Mouse (Mus musculus) heart, embryonic 12.5 days (tissue): ENCODE measurements around the gene Apol7e. TPM values are rescaled to one million over a fixed set of nuclear protein-coding genes. Genes with fewer than 3 reads are reported as not detected.
A peak's percentile ranks its signal among the peaks of the same experiment; 100 is the strongest.
"Not testable (repeated sequence)": the region's sequence is repeated elsewhere in the genome, so short reads cannot be mapped to it uniquely, and the experiment has no call there.

Experiments used
- ATAC-seq: fragments of 200-750 bp; cut with Nextera tagmentation; 2 replicates; pipeline ENCODE4 v1.8.0; 2017; ENCODE audit warnings: moderate TSS enrichment, moderate library complexity; ENCODE audit not compliant: insufficient number of reproducible peaks, low FRiP score
- H3K27ac ChIP-seq: fragments of 300-500 bp; sonication (generic); 2 replicates; pipeline ENCODE4 v1.5.1; 2016; ENCODE audit warnings: mild to moderate bottlenecking, moderate library complexity; ENCODE audit not compliant: poor library complexity, severe bottlenecking
- H3K27me3 ChIP-seq: fragments of 300-500 bp; sonication (generic); replicated peaks from 2 replicates; pipeline ENCODE4 v1.6.1; 2016; ENCODE audit warnings: mild to moderate bottlenecking, moderate library complexity
- H3K36me3 ChIP-seq: fragments of 300-500 bp; sonication (generic); 2 replicates; pipeline ENCODE4 v1.6.1; 2016; ENCODE audit warnings: mild to moderate bottlenecking, moderate library complexity
- H3K4me1 ChIP-seq: fragments of 300-500 bp; sonication (generic); replicated peaks from 2 replicates; pipeline ENCODE4 v1.6.1; 2016; ENCODE audit warnings: mild to moderate bottlenecking
- H3K4me2 ChIP-seq: fragments of 300-500 bp; sonication (generic); 2 replicates; pipeline ENCODE4 v1.6.1; 2016; ENCODE audit warnings: mild to moderate bottlenecking, moderate library complexity
- H3K4me3 ChIP-seq: fragments of 300-500 bp; sonication (generic); 2 replicates; pipeline ENCODE4 v1.5.1; 2016; ENCODE audit warnings: mild to moderate bottlenecking
- H3K9ac ChIP-seq: fragments of 300-500 bp; sonication (generic); 2 replicates; pipeline ENCODE4 v1.6.1; 2016; ENCODE audit warnings: mild to moderate bottlenecking, moderate library complexity
- H3K9me3 ChIP-seq: fragments of 300-500 bp; sonication (generic); replicated peaks from 2 replicates; pipeline ENCODE4 v1.6.1; 2016; ENCODE audit warnings: mild to moderate bottlenecking, moderate library complexity
- WGBS: fragments of 180-500 bp; shearing (Covaris S2); methylation state at CpG from one replicate; pipeline ENCODE4 v1.1.7; 2016; 5-methylcytosine and 5-hydroxymethylcytosine counted together
- polyA plus RNA-seq: library from polyadenylated mRNA; unstranded; fragments of >200 nt; fragmentation: Nextera tagmentation; extraction: Ambion mirVana; gene quantifications from 2 replicates; pipeline ENCODE4 v1.2.1, GENCODE M21; 2016

The Apol7e gene
- polyA plus RNA-seq, 1 experiment from 2014 or later: not detected

DNA sequence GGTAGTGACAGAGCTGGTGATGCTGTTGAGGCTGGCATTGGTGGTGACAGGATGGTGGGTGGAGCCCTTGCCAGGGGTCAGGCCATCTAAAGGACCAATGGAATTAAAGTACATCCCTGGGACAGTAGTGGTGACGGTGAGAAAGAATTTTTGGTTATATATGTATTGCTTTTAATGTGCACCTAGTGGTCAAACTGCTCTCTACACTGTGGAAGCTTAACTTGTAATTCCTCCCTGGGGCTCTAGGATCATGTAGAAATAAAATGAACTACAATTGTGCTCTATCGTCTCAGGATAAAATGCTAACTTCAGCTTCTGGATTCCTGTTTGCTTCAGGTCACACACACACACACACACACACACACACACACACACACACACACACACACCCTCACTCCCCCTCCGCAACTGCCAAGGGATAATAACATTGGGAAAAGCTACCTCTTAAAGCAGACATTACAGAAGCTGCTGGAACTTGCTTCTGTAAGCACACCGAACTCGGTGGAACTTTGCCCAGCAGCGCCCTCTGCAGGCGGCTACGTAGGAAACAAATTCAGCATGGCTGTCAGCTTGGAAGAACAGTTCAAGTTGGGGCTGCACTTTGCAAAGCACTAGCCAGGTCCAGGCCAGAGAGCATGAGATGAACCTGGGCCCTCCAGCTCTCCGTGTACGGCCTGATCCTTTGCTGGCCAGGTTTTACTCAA lies 25.7 kb downstream of the Apol7e start:
- H3K9ac ChIP-seq, H3K4me1 ChIP-seq, H3K9me3 ChIP-seq, H3K36me3 ChIP-seq, H3K4me3 ChIP-seq, H3K27ac ChIP-seq, H3K4me2 ChIP-seq, ATAC-seq, H3K27me3 ChIP-seq: not testable (repeated sequence)
- 15% methylated on average over 4 of the region's 10 CpGs for WGBS

DNA sequence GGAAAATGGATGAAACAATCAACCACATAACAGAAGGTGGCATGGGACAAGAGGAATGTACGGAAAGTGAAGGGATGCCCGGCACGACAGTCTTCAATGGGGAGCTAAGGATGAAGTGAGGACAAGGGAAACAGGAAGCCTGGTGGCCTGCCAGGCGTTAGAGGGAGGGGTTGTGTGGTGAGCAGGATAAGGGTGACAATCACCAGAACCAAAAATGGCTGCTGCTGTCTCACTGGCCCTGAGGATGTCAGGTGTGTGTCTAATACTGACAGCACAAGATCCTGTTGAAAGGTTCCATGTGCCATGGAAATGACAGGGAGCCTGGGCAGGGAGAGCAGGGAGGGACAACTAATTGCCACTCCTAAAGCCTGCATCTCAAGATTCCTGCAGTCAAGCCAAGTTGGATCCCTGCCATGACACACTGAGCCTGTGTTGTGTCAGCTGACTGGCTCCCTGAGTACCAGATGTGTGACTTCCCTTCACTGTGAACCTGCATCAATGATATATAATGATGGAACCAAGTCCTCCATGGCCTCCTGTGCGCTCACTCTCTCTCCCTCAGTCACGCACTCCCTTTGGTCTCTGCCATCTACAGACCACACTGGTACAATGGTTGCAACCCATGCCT lies 26.9 kb downstream of the Apol7e start:
- WGBS: 27% methylated on average over 6 of the region's 6 CpGs
- not testable (repeated sequence) for H3K4me2 ChIP-seq, H3K27me3 ChIP-seq, H3K36me3 ChIP-seq, H3K9ac ChIP-seq, H3K27ac ChIP-seq, H3K4me1 ChIP-seq, H3K4me3 ChIP-seq, H3K9me3 ChIP-seq
- peak; percentile 73 for ATAC-seq

DNA sequence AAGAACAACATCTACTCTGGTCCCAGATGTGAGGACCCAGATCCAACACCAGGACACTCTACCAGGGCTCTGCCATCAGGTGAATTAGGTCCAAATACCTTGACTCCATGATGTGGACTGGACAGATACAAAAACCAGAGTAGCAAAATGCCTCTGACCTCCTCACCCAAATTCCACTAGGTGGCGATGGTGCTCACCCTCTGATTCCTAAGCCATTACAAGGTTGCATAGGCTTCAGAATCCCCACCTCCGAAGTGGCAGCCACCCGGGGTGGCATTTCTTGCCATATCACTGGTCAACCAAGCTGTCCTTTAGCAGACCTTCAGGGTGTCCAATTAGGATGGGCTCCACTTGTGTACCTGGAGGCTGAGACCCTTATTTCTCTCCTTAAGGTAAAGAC lies 28.5 kb downstream of the Apol7e start:
- not testable (repeated sequence) for H3K9ac ChIP-seq, H3K4me2 ChIP-seq, H3K9me3 ChIP-seq, ATAC-seq, H3K27ac ChIP-seq, H3K27me3 ChIP-seq, H3K4me1 ChIP-seq, H3K4me3 ChIP-seq, H3K36me3 ChIP-seq
- WGBS: 6% methylated on average over 3 of the region's 3 CpGs

- not testable (repeated sequence) for H3K27ac ChIP-seq, H3K4me1 ChIP-seq, H3K27me3 ChIP-seq, H3K4me3 ChIP-seq, ATAC-seq, H3K36me3 ChIP-seq, H3K9ac ChIP-seq, H3K4me2 ChIP-seq, H3K9me3 ChIP-seq
- 83% methylated on average over 3 of the region's 3 CpGs for WGBS
These were observed 29.1 kb downstream of the Apol7e start for GRCm38 (mm10) chr15:77727745-77728144.

DNA sequence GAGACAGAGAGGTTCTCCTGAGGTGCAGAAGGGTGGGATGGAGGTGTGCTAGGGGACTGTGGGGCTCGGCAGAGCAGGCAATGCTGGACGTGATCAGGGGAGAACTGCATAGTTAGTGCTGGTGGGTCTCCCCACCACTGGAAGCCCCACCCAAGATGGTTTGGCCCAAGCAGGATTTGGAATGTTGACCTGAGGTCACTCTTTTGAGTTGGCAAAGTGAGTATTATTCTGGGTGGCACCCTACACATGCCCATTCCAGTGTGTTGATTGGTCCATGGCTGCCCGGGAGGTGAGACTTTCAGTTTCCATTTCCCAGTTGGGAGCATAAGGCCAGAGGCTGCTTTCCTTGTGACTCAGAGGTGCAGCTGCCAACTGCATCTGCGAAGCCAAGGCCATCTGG lies 30.1 kb downstream of the Apol7e start, which contains the start of gene Apol9b:
Gene Apol9b, plus strand, starts transcription at position 301 of the 400 bp plus-strand sequence.
- 77% methylated on average over 1 of the region's 4 CpGs for WGBS
- not testable (repeated sequence) for H3K27me3 ChIP-seq, H3K36me3 ChIP-seq, H3K27ac ChIP-seq, H3K4me2 ChIP-seq, ATAC-seq, H3K9ac ChIP-seq, H3K4me3 ChIP-seq, H3K9me3 ChIP-seq
- peaks cover 17% of the 10 kb centered on the region for H3K4me1 ChIP-seq

GRCm38 (mm10) chr15:77731605-77732004 lies 32.9 kb downstream of the Apol7e start:
- WGBS: 86% methylated on average over 5 of the region's 5 CpGs
- H3K9ac ChIP-seq: no peak overlapping the region
- peaks cover 16% of the 10 kb centered on the region for H3K4me1 ChIP-seq
- H3K9me3 ChIP-seq: no peaks in the 10 kb centered on the region
- H3K36me3 ChIP-seq: no peaks in the 10 kb centered on the region
- H3K4me2 ChIP-seq: no peak overlapping the region
- H3K27me3 ChIP-seq: no peaks in the 10 kb centered on the region; the same call in 1 of the 2 replicates
- H3K4me3 ChIP-seq: no peak overlapping the region
- H3K27ac ChIP-seq: no peak overlapping the region
- no peak for ATAC-seq

DNA sequence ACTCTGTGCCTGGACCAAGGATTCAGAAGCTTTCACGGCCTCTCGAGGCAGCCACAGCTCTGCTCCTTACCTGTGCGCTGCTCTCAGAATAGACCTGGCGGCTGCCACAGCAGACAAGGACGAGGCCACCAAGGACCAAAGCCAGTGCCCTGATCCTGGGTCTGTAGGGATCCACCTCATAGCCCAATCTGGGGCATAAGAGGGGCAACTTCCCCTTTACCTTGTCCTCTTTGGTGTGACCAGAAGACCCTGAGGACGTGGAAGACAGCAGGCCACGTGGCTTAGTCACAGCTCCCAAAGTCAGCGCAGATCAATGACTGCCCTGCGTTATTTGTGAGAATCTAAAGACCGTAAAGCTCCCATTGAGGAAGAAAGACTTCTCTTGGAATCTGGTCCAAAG lies 34.2 kb downstream of the Apol7e start:
- not testable (repeated sequence) for ATAC-seq, H3K4me2 ChIP-seq, H3K27me3 ChIP-seq, H3K9me3 ChIP-seq, H3K4me3 ChIP-seq, H3K36me3 ChIP-seq, H3K9ac ChIP-seq, H3K27ac ChIP-seq
- 71% methylated on average over 10 of the region's 10 CpGs for WGBS
- peaks cover 16% of the 10 kb centered on the region for H3K4me1 ChIP-seq

DNA sequence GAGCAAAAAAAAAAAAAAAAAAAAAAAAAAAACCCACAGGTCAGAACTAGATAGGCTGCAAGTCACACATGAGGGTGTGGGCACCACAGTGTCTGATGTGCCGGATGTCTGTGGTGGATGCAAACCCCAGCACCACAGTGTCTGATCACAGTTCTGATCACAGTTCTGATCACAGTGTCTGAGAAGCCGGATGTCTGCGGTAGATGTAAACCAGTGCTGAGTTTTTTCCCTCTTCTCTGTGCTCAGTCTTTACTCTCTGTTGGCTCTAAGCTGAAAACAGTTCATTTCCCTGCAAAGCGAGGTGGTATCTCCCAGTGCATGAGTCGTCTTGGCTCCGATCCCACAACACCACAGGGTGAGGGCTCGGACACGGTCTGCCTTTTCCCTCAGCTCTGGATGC lies 34.7 kb downstream of the Apol7e start:
- peaks cover 16% of the 10 kb centered on the region for H3K4me1 ChIP-seq
- H3K4me2 ChIP-seq, H3K36me3 ChIP-seq, H3K27me3 ChIP-seq, H3K4me3 ChIP-seq, H3K9ac ChIP-seq, H3K27ac ChIP-seq, ATAC-seq, H3K9me3 ChIP-seq: not testable (repeated sequence)
- 45% methylated on average over 8 of the region's 8 CpGs for WGBS

DNA sequence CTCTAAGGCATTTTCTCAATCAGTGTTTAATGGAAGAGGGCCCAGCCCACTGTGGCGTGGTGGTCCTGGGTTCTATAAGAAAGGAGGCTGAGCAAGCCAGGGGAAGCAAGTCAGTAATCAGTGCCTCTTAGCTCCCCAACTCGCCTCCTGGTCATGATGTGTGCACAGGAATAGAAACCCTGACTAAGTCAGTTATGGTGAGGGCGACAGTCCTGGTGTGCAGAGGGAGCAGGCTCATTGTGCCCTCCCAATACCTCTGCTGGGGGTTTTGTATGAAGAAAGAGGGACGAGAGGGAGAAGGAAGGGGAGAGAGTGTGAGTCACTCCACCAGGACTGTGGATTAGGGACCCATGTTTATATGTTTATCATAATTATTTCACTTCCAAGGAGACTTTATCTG lies 35.2 kb downstream of the Apol7e start:
- 34% methylated on average over 4 of the region's 4 CpGs for WGBS
- H3K4me1 ChIP-seq: peaks cover 16% of the 10 kb centered on the region
- not testable (repeated sequence) for H3K9me3 ChIP-seq, H3K4me2 ChIP-seq, H3K36me3 ChIP-seq, ATAC-seq, H3K27ac ChIP-seq, H3K4me3 ChIP-seq, H3K9ac ChIP-seq, H3K27me3 ChIP-seq

GRCm38 (mm10) chr15:77740511-77741297 lies 42.0 kb downstream of the Apol7e start:
- H3K27ac ChIP-seq: no peak overlapping the region
- H3K9ac ChIP-seq: no peak overlapping the region
- ATAC-seq: no peak
- H3K4me1 ChIP-seq: no peaks in the 10 kb centered on the region
- H3K4me2 ChIP-seq: no peak overlapping the region
- WGBS: 75% methylated on average over 9 of the region's 9 CpGs
- H3K9me3 ChIP-seq: no peaks in the 10 kb centered on the region
- H3K36me3 ChIP-seq: no peaks in the 10 kb centered on the region
- no peak overlapping the region for H3K4me3 ChIP-seq
- H3K27me3 ChIP-seq: no peaks in the 10 kb centered on the region

DNA sequence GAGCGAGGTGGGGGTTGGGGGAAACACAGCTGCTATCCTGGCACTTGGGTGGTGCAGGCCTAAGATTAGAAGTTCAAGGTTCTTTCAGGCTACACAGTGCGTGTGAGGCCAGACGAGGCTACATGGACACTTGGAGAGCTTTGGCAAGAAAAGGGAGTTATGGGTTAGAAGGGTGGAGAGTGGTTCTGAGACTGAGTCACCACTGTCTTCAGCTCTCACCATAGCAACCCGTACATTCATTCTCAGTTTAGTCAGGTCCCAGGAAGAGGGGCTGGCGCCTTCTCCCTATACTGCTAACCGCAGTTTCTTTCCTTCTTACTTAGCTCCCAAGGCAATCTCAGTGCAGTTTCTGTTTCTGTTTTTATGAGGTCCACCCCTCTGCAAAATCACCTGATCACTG lies 42.9 kb downstream of the Apol7e start:
- not testable (repeated sequence) for H3K4me1 ChIP-seq, H3K9me3 ChIP-seq, H3K4me2 ChIP-seq, H3K36me3 ChIP-seq, ATAC-seq, H3K4me3 ChIP-seq, H3K27ac ChIP-seq, H3K9ac ChIP-seq, H3K27me3 ChIP-seq
- 74% methylated on average over 6 of the region's 6 CpGs for WGBS
